14 mouse cellular contexts compared by ENCODE assay signal in genomic region chr11:103175688-103176442, GRCm38 (mm10). TPM values are rescaled to one million over a fixed set of nuclear protein-coding genes. Genes with fewer than 3 reads are reported as not detected.
DNase-seq lines count a peak whose midpoint lies in the region; ATAC-seq and TF ChIP-seq lines count a peak whose summit lies in the region.
"Had no signal": no experiment of that assay in that cellular context is flagged by ENCODE, and none has a peak within 500 bp of the region (broad histone marks: within the 10 kb centered on the region; RNA-seq: fewer than 3 reads in every experiment).

No protein-coding gene starts in this region.

- H3K9ac ChIP-seq in embryonic facial prominence, embryonic 14.5 days (ENCODE audit: low read depth, low read length), result peak overlapping the region; percentile 5; the same call in 1 of the 2 replicates
- H3K9ac ChIP-seq in forebrain, postnatal 0 days, result no peak overlapping the region
- no peak overlapping the region for H3K9ac ChIP-seq in hindbrain, embryonic 12.5 days
- H3K9ac ChIP-seq in midbrain, embryonic 13.5 days (replicated peaks), result no peak overlapping the region
- H3K9ac ChIP-seq: neural tube, embryonic 13.5 days had no signal

- no peaks in the 10 kb centered on the region; the same call in 1 of the 2 replicates for H3K4me1 ChIP-seq in embryonic facial prominence, embryonic 14.5 days (ENCODE audit: control insufficient read depth, insufficient read depth, low read length)
- H3K4me1 ChIP-seq in embryonic facial prominence, embryonic 10.5 days, result peaks cover 19% of the 10 kb centered on the region
- H3K4me1 ChIP-seq in forebrain, postnatal 0 days (ENCODE audit: insufficient read depth), result no peaks in the 10 kb centered on the region
- H3K4me1 ChIP-seq in hindbrain, embryonic 12.5 days, result peaks cover 4% of the 10 kb centered on the region; the same call in 1 of the 2 replicates
- H3K4me1 ChIP-seq in midbrain, embryonic 13.5 days (replicated peaks), result peaks cover 24% of the 10 kb centered on the region; the same call in 1 of the 2 replicates

- H3K4me3 ChIP-seq in embryonic facial prominence, embryonic 14.5 days (ENCODE audit: low read depth, low read length), result no peak overlapping the region
- H3K4me3 ChIP-seq in embryonic facial prominence, embryonic 10.5 days, result no peak overlapping the region
- no peak overlapping the region for H3K4me3 ChIP-seq in forebrain, postnatal 0 days (ENCODE audit: low read depth, low read length)
- H3K4me3 ChIP-seq in hindbrain, embryonic 12.5 days, result no peak overlapping the region
- H3K4me3 ChIP-seq in midbrain, embryonic 13.5 days (replicated peaks), result no peak overlapping the region
- H3K4me3 ChIP-seq: neural tube, embryonic 13.5 days had no signal

- H3K36me3 ChIP-seq in embryonic facial prominence, embryonic 14.5 days (ENCODE audit: control insufficient read depth, insufficient read depth, low read length), result no peaks in the 10 kb centered on the region
- no peaks in the 10 kb centered on the region for H3K36me3 ChIP-seq in embryonic facial prominence, embryonic 10.5 days (replicated peaks)
- H3K36me3 ChIP-seq in forebrain, postnatal 0 days (ENCODE audit: insufficient read depth), result no peaks in the 10 kb centered on the region
- H3K36me3 ChIP-seq in hindbrain, embryonic 12.5 days, result no peaks in the 10 kb centered on the region
- H3K36me3 ChIP-seq in midbrain, embryonic 13.5 days, result no peaks in the 10 kb centered on the region
- H3K36me3 ChIP-seq: neural tube, embryonic 13.5 days had no signal

- no peak overlapping the region for H3K27ac ChIP-seq in embryonic facial prominence, embryonic 14.5 days (replicated peaks; ENCODE audit: low read depth, low read length)
- H3K27ac ChIP-seq in embryonic facial prominence, embryonic 10.5 days (replicated peaks), result no peak overlapping the region
- H3K27ac ChIP-seq in forebrain, postnatal 0 days (ENCODE audit: low read depth, low read length), result no peak overlapping the region
- H3K27ac ChIP-seq in hindbrain, embryonic 12.5 days, result no peak overlapping the region
- no peak overlapping the region for H3K27ac ChIP-seq in midbrain, embryonic 13.5 days
- H3K27ac ChIP-seq: neural tube, embryonic 13.5 days had no signal

- TF ChIP-seq CTCF in forebrain, postnatal 0 days (IDR thresholded peaks at IDR 0.05; ENCODE audit: low read depth), result no peak

- no peak for ATAC-seq in embryonic facial prominence, embryonic 14.5 days (ENCODE audit: low read depth)
- ATAC-seq in forebrain, postnatal 0 days, result no peak
- no peak for ATAC-seq in hindbrain, embryonic 12.5 days (ENCODE audit: low FRiP score)
- no peak for ATAC-seq in midbrain, embryonic 13.5 days

- no peak overlapping the region for H3K4me2 ChIP-seq in embryonic facial prominence, embryonic 14.5 days (ENCODE audit: low read depth, low read length)
- H3K4me2 ChIP-seq in forebrain, postnatal 0 days (ENCODE audit: low read depth), result no peak overlapping the region
- no peak overlapping the region for H3K4me2 ChIP-seq in hindbrain, embryonic 12.5 days (replicated peaks)
- no peak overlapping the region for H3K4me2 ChIP-seq in midbrain, embryonic 13.5 days (replicated peaks)
- H3K4me2 ChIP-seq: neural tube, embryonic 13.5 days had no signal

- WGBS in embryonic facial prominence, embryonic 14.5 days, result 62% methylated on average over 14 of the region's 14 CpGs
- WGBS in embryonic facial prominence, embryonic 10.5 days, result 80% methylated on average over 14 of the region's 14 CpGs
- 72% methylated on average over 14 of the region's 14 CpGs for WGBS in forebrain, postnatal 0 days
- WGBS in hindbrain, embryonic 12.5 days, result 75% methylated on average over 14 of the region's 14 CpGs
- WGBS in midbrain, embryonic 13.5 days, result 81% methylated on average over 14 of the region's 14 CpGs

- H3K9me3 ChIP-seq in embryonic facial prominence, embryonic 14.5 days (ENCODE audit: control insufficient read depth, low read length), result no peaks in the 10 kb centered on the region
- no peaks in the 10 kb centered on the region for H3K9me3 ChIP-seq in embryonic facial prominence, embryonic 10.5 days
- no peaks in the 10 kb centered on the region for H3K9me3 ChIP-seq in forebrain, postnatal 0 days (ENCODE audit: low read length)
- no peaks in the 10 kb centered on the region for H3K9me3 ChIP-seq in hindbrain, embryonic 12.5 days (replicated peaks)
- H3K9me3 ChIP-seq in midbrain, embryonic 13.5 days, result no peaks in the 10 kb centered on the region
- H3K9me3 ChIP-seq: neural tube, embryonic 13.5 days had no signal

- peaks cover 15% of the 10 kb centered on the region for H3K27me3 ChIP-seq in embryonic facial prominence, embryonic 14.5 days (replicated peaks; ENCODE audit: control insufficient read depth, insufficient read depth, low read length)
- H3K27me3 ChIP-seq in embryonic facial prominence, embryonic 10.5 days (replicated peaks; ENCODE audit: low read depth, poor library complexity, severe bottlenecking), result peaks cover 52% of the 10 kb centered on the region
- no peaks in the 10 kb centered on the region for H3K27me3 ChIP-seq in forebrain, postnatal 0 days (ENCODE audit: insufficient read depth, low read length)
- peaks cover 50% of the 10 kb centered on the region for H3K27me3 ChIP-seq in hindbrain, embryonic 12.5 days
- peaks cover 34% of the 10 kb centered on the region for H3K27me3 ChIP-seq in midbrain, embryonic 13.5 days

- DNase-seq in embryonic facial prominence, embryonic 14.5 days (ENCODE audit: low spot score), result no peak
- no peak for DNase-seq in embryonic facial prominence, embryonic 10.5 days (ENCODE audit: low spot score)
- peak; percentile 34 for DNase-seq in thymus, postnatal 14 days
- DNase-seq in thymus, postnatal 10 days (ENCODE audit: low spot score in 2 of 2), result no peak
- peak; percentile 45 for DNase-seq in heart, postnatal 4 days
- no peak for DNase-seq in forebrain, postnatal 0 days
- DNase-seq: kidney, postnatal 14 days had no signal

RNA-seq across cellular contexts. Expression of gene Fmnl1, which starts 5.0 kb away (rescaled TPM):
- polyA plus RNA-seq in embryonic facial prominence, embryonic 14.5 days (2014; fragmentation: Nextera tagmentation; extraction: Ambion mirVana), result 3.3 and 3.5 TPM in 2 replicates
- 0.49 and 0.67 TPM in 2 replicates for polyA plus RNA-seq in embryonic facial prominence, embryonic 10.5 days (2016; fragmentation: Nextera tagmentation; extraction: Ambion mirVana)
- 1 to 10 TPM; 7.4 to 8.6 TPM for total RNA-seq in heart, postnatal 4 days (2021)
- total RNA-seq in forebrain, postnatal 0 days (2014; rRNA removed), result 6.5 and 9.4 TPM in 2 replicates
- polyA plus RNA-seq in forebrain, postnatal 0 days (2015; fragmentation: Nextera tagmentation; extraction: Ambion mirVana), result 4.8 and 7.1 TPM in 2 replicates
- 1.4 and 1.6 TPM in 2 replicates for polyA plus RNA-seq in hindbrain, embryonic 12.5 days (2016; fragmentation: Nextera tagmentation; extraction: Ambion mirVana)
- polyA plus RNA-seq in midbrain, embryonic 13.5 days (2015; fragmentation: Nextera tagmentation; extraction: Ambion mirVana), result 1.7 and 3.7 TPM in 2 replicates

RNA-seq across cellular contexts. Expression of gene 1700023F06Rik, which starts 32.5 kb away (rescaled TPM):
- 1.0 and 1.6 TPM in 2 replicates for polyA plus RNA-seq in embryonic facial prominence, embryonic 14.5 days (2014; fragmentation: Nextera tagmentation; extraction: Ambion mirVana)
- polyA plus RNA-seq in embryonic facial prominence, embryonic 10.5 days (2016; fragmentation: Nextera tagmentation; extraction: Ambion mirVana), result 0.47 and 0.49 TPM in 2 replicates
- not detected for total RNA-seq in heart, postnatal 4 days (2021)
- 0.71 TPM in 1 of 2 replicates, not detected in the other for total RNA-seq in forebrain, postnatal 0 days (2014; rRNA removed)
- 3.0 and 3.1 TPM in 2 replicates for polyA plus RNA-seq in forebrain, postnatal 0 days (2015; fragmentation: Nextera tagmentation; extraction: Ambion mirVana)
- polyA plus RNA-seq in hindbrain, embryonic 12.5 days (2016; fragmentation: Nextera tagmentation; extraction: Ambion mirVana), result 0.34 and 0.71 TPM in 2 replicates
- 0.70 and 0.71 TPM in 2 replicates for polyA plus RNA-seq in midbrain, embryonic 13.5 days (2015; fragmentation: Nextera tagmentation; extraction: Ambion mirVana)
- total RNA-seq: hematopoietic stem cell, adult 5-6 weeks had no signal

RNA-seq across cellular contexts. Expression of gene Spata32, which starts 42.4 kb away (rescaled TPM):
- polyA plus RNA-seq in embryonic facial prominence, embryonic 14.5 days (2014; fragmentation: Nextera tagmentation; extraction: Ambion mirVana), result not detected in 2 replicates
- not detected in 2 replicates for polyA plus RNA-seq in embryonic facial prominence, embryonic 10.5 days (2016; fragmentation: Nextera tagmentation; extraction: Ambion mirVana)
- total RNA-seq in heart, postnatal 4 days (2021), result not detected
- 0.57 and 0.62 TPM in 2 replicates for total RNA-seq in forebrain, postnatal 0 days (2014; rRNA removed)
- 0.43 and 0.64 TPM in 2 replicates for polyA plus RNA-seq in forebrain, postnatal 0 days (2015; fragmentation: Nextera tagmentation; extraction: Ambion mirVana)
- 0.21 TPM in 1 of 2 replicates, not detected in the other for polyA plus RNA-seq in hindbrain, embryonic 12.5 days (2016; fragmentation: Nextera tagmentation; extraction: Ambion mirVana)
- 0.43 and 0.48 TPM in 2 replicates for polyA plus RNA-seq in midbrain, embryonic 13.5 days (2015; fragmentation: Nextera tagmentation; extraction: Ambion mirVana)
- total RNA-seq: hematopoietic stem cell, adult 5-6 weeks; megakaryocyte progenitor cell, adult 5-6 weeks had no signal
- polyA plus RNA-seq: forebrain, embryonic 11.5 days; stomach, embryonic 14.5 days had no signal

RNA-seq across cellular contexts. Expression of gene Hexim2, which starts 43.6 kb away (rescaled TPM):
- 6.8 and 9.5 TPM in 2 replicates for polyA plus RNA-seq in embryonic facial prominence, embryonic 14.5 days (2014; fragmentation: Nextera tagmentation; extraction: Ambion mirVana)
- 8.4 and 10.9 TPM in 2 replicates for polyA plus RNA-seq in embryonic facial prominence, embryonic 10.5 days (2016; fragmentation: Nextera tagmentation; extraction: Ambion mirVana)
- 1 to 10 TPM; 4.2 to 4.8 TPM for total RNA-seq in heart, postnatal 4 days (2021)
- total RNA-seq in forebrain, postnatal 0 days (2014; rRNA removed), result 30.8 and 47.0 TPM in 2 replicates
- 16.5 and 27.9 TPM in 2 replicates for polyA plus RNA-seq in forebrain, postnatal 0 days (2015; fragmentation: Nextera tagmentation; extraction: Ambion mirVana)
- polyA plus RNA-seq in hindbrain, embryonic 12.5 days (2016; fragmentation: Nextera tagmentation; extraction: Ambion mirVana), result 12.0 and 12.9 TPM in 2 replicates
- polyA plus RNA-seq in midbrain, embryonic 13.5 days (2015; fragmentation: Nextera tagmentation; extraction: Ambion mirVana), result 18.8 and 20.0 TPM in 2 replicates

RNA-seq across cellular contexts. Expression of gene Hexim1, which starts 59.8 kb away (rescaled TPM):
- 7.3 and 8.9 TPM in 2 replicates for polyA plus RNA-seq in embryonic facial prominence, embryonic 14.5 days (2014; fragmentation: Nextera tagmentation; extraction: Ambion mirVana)
- polyA plus RNA-seq in embryonic facial prominence, embryonic 10.5 days (2016; fragmentation: Nextera tagmentation; extraction: Ambion mirVana), result 2.8 and 2.9 TPM in 2 replicates
- total RNA-seq in heart, postnatal 4 days (2021), result 10 to 100 TPM; 14.8 to 15.7 TPM
- total RNA-seq in forebrain, postnatal 0 days (2014; rRNA removed), result 19.0 and 20.5 TPM in 2 replicates
- 3.7 and 3.9 TPM in 2 replicates for polyA plus RNA-seq in forebrain, postnatal 0 days (2015; fragmentation: Nextera tagmentation; extraction: Ambion mirVana)
- 3.8 and 4.0 TPM in 2 replicates for polyA plus RNA-seq in hindbrain, embryonic 12.5 days (2016; fragmentation: Nextera tagmentation; extraction: Ambion mirVana)
- polyA plus RNA-seq in midbrain, embryonic 13.5 days (2015; fragmentation: Nextera tagmentation; extraction: Ambion mirVana), result 3.5 and 3.9 TPM in 2 replicates

Comparison
In these comparisons a context has a peak if more than half of its experiments do, and no peak if none do; other contexts are left out.
1. DNase-seq: peak in thymus, postnatal 14 days (single experiment) and heart, postnatal 4 days (single experiment); none in embryonic facial prominence, embryonic 14.5 days (single experiment), embryonic facial prominence, embryonic 10.5 days (single experiment), thymus, postnatal 10 days (0 of 2) and forebrain, postnatal 0 days (single experiment).